Mouse (Mus musculus) left cerebral cortex, adult 8-10 months (tissue): ENCODE data around the gene Ralgapa1. TPM values are rescaled to one million over a fixed set of nuclear protein-coding genes. Genes with fewer than 3 reads are reported as not detected.

Experiments used
- DNase-seq, 2 experiments: peaks; one replicate each; pipeline ENCODE4 v3.0.0; 2022; ENCODE audit warnings: low spot score in 2 of 2
- total RNA-seq, 4 experiments: library from RNA; stranded (reverse); gene quantifications; 2 replicates each; pipeline ENCODE4 v1.2.4; 2022

Ralgapa1 gene
- 100 to 1,000 TPM; 106 to 112 (median 111) TPM for total RNA-seq

GRCm38 (mm10) chr12:55820661-55821314 is at the start of gene Ralgapa1:
Ralgapa1 (minus strand) TSS chr12:55821167.
- DNase-seq = peak; percentile 78 to 84

DNA sequence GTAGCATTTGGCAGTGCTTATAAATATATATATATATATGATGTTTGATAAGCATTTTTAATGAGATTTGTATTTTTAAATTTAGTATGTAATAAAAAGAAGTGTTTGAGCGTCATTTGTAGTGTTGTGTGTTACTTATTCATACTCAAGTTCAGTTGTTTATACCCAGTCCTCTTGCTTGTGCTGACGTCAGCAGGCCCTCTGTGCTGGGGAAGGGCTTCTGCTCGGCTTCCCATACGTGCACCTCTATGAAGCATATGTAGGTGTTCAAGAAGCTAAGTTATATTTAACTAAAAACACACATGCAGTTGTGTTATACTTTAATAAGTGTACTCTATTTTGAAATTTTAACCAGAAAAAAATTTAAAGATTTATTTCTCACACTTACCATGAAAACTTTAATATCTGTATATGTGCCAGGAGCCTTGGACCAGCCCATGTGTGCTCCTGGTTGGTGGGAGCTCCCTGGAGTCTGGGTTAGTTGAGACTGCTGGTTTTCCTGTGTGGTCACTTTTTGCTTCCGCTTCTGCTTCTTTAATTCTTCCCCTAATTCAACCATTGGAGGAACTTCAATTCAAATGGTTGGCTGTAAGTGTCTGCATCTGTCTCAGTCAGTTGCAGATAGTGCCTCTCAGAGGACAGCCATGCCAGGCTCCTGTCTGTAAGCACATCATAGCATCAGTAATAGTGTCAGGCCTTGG is 48.8 kb upstream of the Ralgapa1 start:
- no peak for DNase-seq

DNA sequence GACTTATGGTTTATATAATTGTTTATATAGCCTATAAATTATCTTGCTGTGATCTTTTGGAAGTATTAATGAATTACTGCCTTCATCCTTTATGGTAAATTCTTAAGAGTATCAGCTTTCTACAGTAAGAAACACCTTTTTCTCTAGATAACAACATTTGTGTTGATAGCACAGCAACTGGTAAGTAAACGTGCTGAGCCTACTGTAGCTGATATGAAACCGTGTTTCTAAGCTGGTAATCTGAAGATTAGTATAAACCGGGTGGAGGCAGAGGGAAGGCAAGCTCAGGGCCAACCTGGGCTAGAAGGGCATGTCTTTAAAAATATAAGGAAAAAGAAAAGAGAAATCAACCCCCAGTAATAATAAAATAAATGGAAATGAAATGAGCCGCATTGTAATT is 46.8 kb upstream of the Ralgapa1 start:
- DNase-seq = no peak

GRCm38 (mm10) chr12:55860631-55861030 is 39.7 kb upstream of the Ralgapa1 start:
- DNase-seq = no peak

DNA sequence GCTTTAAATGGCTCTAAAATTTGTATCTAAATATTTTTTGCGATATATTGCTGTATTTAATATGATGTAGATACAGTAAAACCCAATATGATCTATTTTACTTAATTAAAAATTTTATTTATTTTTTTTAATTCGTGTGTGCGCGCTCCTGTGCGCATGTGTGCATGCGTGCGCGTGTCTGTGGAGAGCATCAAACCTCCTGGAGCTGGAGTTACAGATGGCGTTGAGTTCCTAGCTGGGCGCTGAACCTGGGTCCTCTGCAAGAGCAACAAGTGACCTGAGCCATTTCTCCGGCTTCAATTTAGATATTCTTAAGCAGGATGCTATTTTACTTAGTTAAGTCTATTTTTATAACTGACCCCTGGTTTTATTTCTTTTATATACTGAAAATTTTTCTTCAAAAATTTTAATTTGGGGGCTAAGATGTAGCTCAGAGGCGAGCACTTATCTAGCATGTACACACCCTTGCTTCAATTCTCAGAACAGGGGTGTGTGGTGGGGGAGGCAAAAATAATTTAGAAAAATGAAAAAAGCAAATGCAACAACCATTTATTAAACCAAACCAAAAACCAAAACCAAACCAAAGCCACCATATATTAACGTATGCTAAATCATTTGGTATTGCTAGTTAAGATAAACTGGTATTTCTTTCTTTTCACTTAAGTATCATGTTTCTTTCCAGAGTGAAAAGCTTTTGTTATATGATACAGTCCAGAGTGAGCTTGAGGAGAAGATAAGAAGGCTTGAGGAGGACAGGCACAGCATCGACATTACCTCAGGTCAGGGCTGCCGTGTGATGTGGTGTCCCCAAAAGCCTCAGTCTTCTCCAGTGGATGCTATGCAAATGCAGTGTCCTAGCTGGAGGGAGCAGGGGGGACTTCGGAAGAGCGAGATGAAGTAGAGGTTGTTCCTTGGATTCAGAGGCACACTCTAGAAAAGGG is 38.7 kb upstream of the Ralgapa1 start:
- no peak for DNase-seq

DNA sequence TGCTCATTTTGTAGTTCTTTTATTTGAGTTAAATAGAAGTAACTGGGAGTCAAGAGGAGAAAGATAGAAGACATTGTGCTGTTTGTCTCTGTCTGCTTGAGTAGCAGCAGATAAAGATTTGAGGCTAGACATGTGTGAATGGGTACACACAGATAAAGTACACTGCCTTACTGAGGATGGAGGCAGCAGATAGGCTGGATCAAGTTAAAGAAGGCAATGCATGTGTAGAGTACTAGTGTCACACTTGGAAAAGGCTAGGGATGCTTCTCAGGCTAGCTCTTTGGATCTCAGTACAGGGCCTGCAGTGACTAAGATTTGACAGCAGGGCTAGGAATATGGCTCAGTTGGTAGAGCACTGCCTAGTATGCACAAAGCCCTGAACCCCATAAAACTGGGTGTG is 29.7 kb upstream of the Ralgapa1 start:
- no peak for DNase-seq

- DNase-seq = no peak
These were observed 26.9 kb upstream of the Ralgapa1 start for GRCm38 (mm10) chr12:55847851-55848250.

DNA sequence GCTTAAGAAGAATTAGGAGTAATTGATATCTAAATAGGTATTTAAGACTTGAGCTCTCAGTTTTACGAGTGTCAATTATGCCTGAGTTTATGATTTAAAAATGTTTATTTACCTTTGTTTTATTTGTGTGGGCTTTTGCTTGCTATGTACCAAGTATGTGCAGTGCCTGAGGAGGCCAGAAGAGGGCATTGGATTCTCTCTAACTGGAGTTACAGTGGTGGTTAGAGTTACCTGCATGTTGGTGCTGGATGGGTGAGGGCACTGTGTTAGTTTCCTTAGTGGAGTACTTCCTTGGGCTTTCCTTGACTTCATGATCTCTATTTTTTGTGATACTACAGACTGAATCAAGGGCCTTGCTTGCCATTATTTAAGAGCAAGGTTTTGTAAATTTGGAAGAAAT is 25.8 kb upstream of the Ralgapa1 start:
- no peak for DNase-seq

DNA sequence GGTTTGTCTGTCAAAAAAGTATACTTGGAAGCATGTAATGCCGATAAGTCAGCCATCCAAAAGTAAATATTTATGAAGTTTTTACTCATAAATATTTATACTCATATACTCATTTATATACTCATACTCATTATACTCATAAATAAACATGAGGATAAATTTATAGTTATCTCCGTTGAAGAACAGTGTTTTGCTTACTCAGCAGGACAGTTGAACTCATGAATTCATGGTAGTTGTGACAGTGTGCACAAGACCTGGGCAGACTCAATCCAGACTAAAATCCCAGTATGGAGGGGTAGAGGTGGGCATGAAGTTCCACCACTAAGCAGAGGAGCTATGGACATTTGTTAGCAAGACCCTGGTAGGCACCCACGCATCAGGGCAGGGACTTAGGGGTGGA is 16.5 kb upstream of the Ralgapa1 start:
- DNase-seq = no peak

GRCm38 (mm10) chr12:55836199-55836951 is 15.4 kb upstream of the Ralgapa1 start, which contains the start of gene Brms1l:
Brms1l (plus strand) TSS chr12:55836324.
- DNase-seq = peak; percentile 86 to 98

- DNase-seq = no peak
These were observed 14.9 kb upstream of the Ralgapa1 start for GRCm38 (mm10) chr12:55835857-55836198.

DNA sequence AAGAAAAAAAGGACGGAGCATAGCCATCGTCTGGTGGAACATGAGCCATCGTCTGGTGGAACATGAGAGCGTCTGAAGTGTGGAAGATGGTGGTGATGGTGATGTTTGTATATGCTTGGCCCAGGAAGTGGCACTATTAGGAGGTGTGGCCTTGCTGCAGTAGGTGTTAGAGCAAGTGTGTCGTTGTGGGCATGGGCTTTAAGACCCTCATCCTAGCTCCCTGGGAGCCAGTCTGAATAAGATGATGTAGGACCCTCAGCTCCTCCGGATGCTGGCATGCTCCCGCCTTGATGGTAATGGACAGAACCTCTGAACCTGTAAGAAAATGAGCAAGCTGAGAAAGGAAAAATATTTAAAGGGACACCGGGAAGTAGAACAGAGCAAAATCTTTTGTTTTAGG is 13.9 kb upstream of the Ralgapa1 start:
- DNase-seq = no peak

DNA sequence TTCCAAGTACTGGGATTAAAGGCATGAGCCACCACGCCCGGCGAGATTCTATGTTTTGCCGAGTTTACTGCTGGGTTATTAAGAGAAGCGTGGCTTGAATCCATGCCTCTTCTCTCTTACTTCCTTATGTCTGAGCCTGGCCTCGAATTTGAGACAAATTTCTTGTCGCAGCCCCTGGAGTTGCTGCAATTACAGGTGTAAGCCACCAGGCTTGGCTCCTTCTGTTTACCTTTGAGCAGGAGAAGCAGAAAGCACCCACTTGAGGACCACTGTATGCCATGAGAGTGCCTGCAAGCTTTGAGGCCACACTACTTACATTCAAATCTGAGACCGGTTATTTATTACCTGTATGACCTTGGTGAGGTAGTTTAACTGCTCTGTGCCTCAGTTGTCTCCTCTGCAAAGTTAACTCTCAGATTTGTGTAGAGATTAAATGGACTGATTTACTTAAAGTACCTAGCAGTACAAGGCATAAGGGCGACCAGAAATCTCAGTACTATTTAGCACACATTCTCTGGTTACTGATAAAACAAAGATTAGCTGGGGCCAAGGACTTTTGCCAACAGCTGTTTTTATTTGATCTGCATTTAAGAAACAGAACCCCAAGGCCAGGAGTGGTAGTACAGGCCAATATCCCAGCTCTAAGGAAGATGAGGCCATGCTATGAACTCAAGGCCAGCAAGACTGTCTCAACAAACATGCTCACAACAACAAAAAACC is 13.1 kb upstream of the Ralgapa1 start:
- no peak for DNase-seq

GRCm38 (mm10) chr12:55832961-55833360 is 12.0 kb upstream of the Ralgapa1 start:
- no peak for DNase-seq

DNA sequence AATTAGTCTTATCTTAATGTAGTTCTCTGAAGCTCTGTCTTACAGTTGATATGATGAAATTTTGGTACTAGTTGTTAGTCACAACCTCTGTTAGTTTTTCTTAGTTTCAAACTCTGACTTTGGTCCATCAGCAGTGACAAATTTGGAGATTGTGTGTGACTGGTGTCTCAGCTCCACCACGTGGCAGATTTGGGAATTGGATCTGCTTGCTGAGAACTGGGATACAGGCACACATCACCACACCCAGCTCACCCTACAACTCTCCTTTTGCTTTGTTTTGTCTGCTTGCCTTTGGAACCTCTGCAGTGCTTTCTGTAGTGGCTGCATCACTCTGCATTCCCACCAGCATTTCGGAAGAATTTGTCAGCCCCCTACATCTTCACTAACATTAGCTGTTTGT is 10.1 kb upstream of the Ralgapa1 start:
- peak; percentile 45 to 69 for DNase-seq

- DNase-seq = no peak
These were observed 4.6 kb upstream of the Ralgapa1 start for GRCm38 (mm10) chr12:55825537-55825936.

DNA sequence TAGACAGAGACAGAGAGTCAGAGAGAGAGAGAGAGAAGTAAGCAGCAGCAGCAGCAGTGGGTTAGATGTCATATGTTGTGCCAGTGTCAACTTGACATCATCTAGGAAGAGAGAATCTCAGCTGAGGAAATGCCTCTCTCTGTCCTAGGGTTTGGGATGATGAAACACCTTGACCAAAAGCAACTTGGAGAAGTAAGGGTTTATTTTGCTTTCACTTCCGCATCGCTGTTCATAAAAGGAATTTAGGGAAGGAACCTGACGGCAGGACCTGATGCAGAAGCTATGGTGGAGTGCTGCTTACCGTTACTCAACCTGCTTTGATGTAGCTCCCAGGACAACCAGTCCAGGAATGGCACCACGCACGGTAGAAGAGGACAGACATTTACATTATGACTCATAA is 3.1 kb upstream of the Ralgapa1 start:
- no peak for DNase-seq

DNA sequence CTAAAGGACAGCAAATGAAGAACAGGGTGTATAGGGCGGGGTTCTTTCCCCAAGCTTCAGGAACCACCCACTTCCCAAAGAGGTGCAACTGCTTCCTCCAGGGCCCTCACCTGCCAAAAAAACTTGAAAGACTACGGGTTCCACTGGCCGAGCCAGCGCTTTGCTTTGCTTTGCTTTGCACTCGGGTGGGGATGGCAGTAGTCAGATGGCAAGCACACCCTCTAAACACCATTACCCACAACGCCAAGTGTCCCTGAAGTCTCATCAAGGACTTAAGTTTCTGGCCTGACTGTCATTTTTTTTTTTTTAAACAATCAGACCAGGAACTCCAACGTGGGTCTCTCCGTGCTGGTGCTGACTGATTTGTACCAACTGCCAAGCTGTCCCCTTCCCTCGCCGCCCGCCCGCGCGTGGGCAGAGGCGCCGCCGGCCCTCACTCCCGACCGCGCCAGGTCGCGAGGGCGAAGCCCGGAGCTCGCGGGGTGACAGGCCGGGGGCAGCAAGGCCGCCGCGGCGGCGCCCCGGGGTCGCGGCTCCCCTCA is 777 bp downstream of the Ralgapa1 start:
- DNase-seq = peak in 1 of 2 experiments; percentile 28

DNA sequence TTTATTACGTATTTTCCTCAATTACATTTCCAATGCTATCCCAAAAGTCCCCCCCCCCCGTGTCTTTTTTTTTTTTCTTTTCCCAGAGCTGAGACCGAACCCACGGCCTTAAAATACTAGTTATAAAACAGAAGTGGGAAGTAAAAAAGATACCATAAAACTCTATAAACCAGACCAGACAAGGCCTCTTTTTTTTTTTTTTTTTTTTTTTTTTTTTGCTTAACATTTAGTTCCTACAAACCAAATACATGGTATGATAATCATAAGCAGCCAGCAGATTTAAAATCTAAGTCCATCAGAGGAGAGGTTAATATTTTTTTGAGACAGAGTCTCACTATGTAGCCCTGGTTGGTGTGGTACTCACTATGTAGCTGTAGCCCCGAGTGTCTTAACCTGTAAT is 4.5 kb downstream of the Ralgapa1 start:
- DNase-seq = no peak

DNA sequence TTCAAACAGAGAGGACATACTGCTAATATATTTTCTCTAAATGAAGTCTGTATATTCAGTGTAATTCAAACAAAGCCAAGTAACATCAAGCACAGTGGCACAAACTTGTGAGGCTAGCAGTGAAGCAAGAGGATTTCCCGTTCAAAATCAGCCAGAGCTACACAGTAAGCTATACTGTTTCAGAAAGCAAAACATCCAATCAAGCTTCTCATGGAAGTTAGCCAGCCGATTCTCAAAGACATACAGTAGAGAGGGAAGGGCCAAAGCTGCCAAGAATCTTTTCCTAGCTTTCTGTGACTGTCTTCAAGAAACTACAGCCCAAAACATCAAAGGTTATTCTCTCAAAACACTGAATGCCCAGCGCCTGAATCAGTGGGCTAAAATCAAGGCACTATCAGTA is 15.9 kb downstream of the Ralgapa1 start:
- DNase-seq = no peak
